Mouse (Mus musculus) neural tube, embryonic 13.5 days (tissue): ENCODE data around the gene Prr36. TPM values are rescaled to one million over a fixed set of nuclear protein-coding genes. Genes with fewer than 3 reads are reported as not detected.

Experiments
- ATAC-seq: fragments of 200-750 bp; cut with Nextera tagmentation; 2 replicates; pipeline ENCODE4 v1.8.0; 2017; ENCODE audit warnings: low read depth, mild to moderate bottlenecking, moderate TSS enrichment, moderate library complexity
- H3K27ac ChIP-seq: fragments of 300-500 bp; sonication (generic); replicated peaks from 2 replicates; pipeline ENCODE4 v1.5.1; 2015; ENCODE audit warnings: moderate library complexity, mild to moderate bottlenecking, inconsistent platforms
- H3K27me3 ChIP-seq: fragments of 300-500 bp; sonication (generic); 2 replicates; pipeline ENCODE4 v1.6.1; 2015; ENCODE audit warnings: mild to moderate bottlenecking, inconsistent platforms
- H3K36me3 ChIP-seq: fragments of 300-500 bp; sonication (generic); 2 replicates; pipeline ENCODE4 v1.6.1; 2015; ENCODE audit warnings: mild to moderate bottlenecking, inconsistent platforms
- H3K4me1 ChIP-seq: fragments of 300-500 bp; sonication (generic); replicated peaks from 2 replicates; pipeline ENCODE4 v1.6.1; 2015; ENCODE audit warnings: inconsistent platforms
- H3K4me2 ChIP-seq: fragments of 300-500 bp; sonication (generic); 2 replicates; pipeline ENCODE4 v1.6.1; 2015; ENCODE audit warnings: inconsistent platforms, mild to moderate bottlenecking, moderate library complexity
- H3K4me3 ChIP-seq: fragments of 300-500 bp; sonication (generic); 2 replicates; pipeline ENCODE4 v1.5.1; 2015; ENCODE audit warnings: mild to moderate bottlenecking, inconsistent platforms
- H3K9ac ChIP-seq: fragments of 300-500 bp; sonication (generic); 2 replicates; pipeline ENCODE4 v1.6.1; 2015; ENCODE audit warnings: moderate library complexity, mild to moderate bottlenecking, inconsistent platforms
- H3K9me3 ChIP-seq: fragments of 300-500 bp; sonication (generic); 2 replicates; pipeline ENCODE4 v1.6.1; 2016; ENCODE audit warnings: inconsistent platforms
- WGBS: fragments of 180-500 bp; shearing (Covaris S2); methylation state at CpG from one replicate; pipeline ENCODE4 v1.1.7; 2015; 5-methylcytosine and 5-hydroxymethylcytosine counted together
- polyA plus RNA-seq: library from polyadenylated mRNA; unstranded; fragments of >200 nt; fragmentation: Nextera tagmentation; extraction: Ambion mirVana; gene quantifications from 2 replicates; pipeline ENCODE4 v1.2.1, GENCODE M21; 2015

The Prr36 gene
- polyA plus RNA-seq, 1 experiment from 2014 or later: 41.1 TPM

GRCm38 (mm10) chr8:4252934-4253841 is 35.9 kb upstream of the Prr36 start, which contains the start of gene Snapc2:
Gene Snapc2, plus strand, starts transcription at chr8:4253080.
- Histone ChIP-seq H3K27me3 (no peaks in the 10 kb centered on the region), H3K4me3 (peak within 1 kb of the TSS; percentile 85), H3K4me2 (peak within 1 kb of the TSS; percentile 63), H3K4me1 (peaks cover 60% of the 10 kb centered on the region), H3K9ac (peak within 1 kb of the TSS; percentile 90), H3K27ac (peak within 1 kb of the TSS; percentile 95), H3K9me3 (no peaks in the 10 kb centered on the region), H3K36me3 (peaks cover 49% of the 10 kb centered on the region)
- ATAC-seq: peak; percentile 88
- WGBS: 1% methylated on average over 69 of the region's 69 CpGs

DNA sequence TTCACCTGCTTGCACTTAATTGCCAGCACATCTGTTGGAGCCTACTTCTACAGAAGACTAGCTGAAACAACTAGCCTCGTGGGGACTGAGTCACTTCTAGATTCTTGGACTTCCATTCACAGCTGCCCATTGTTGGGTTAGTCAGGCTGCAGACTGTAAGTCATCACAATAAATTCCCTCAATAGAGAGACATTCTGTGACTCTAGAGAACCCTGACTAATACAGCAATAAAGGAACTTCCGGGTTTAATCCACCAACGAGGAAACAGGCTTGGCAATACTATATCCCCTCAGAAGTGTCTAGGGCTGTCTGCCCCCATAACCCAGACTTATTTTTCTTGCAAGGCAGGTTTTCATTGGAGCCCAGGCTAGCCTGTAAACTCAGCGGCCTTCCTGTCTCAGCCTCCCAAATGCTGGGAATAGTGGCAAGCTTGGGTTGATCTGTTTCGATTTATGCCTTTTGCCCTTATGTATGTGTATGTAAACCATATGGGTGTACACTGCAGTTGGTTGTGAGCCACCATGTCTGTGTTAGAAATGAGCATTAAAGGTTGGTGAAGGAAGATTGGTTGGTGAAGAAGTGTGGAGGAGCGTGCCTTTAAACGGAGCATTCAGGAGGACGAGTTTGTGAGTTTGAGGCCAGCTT is 35.0 kb upstream of the Prr36 start:
- Histone ChIP-seq H3K9ac (peak overlapping the region; percentile 90), H3K4me3 (peak overlapping the region; percentile 85), H3K27ac (peak overlapping the region; percentile 95), H3K4me2 (peak overlapping the region; percentile 63), H3K9me3 (no peaks in the 10 kb centered on the region), H3K36me3 (peaks cover 58% of the 10 kb centered on the region), H3K27me3 (no peaks in the 10 kb centered on the region), H3K4me1 (peaks cover 51% of the 10 kb centered on the region)
- WGBS: 46% methylated on average over 8 of the region's 8 CpGs
- ATAC-seq: peak; percentile 0; the same call in 1 of the 2 replicates

DNA sequence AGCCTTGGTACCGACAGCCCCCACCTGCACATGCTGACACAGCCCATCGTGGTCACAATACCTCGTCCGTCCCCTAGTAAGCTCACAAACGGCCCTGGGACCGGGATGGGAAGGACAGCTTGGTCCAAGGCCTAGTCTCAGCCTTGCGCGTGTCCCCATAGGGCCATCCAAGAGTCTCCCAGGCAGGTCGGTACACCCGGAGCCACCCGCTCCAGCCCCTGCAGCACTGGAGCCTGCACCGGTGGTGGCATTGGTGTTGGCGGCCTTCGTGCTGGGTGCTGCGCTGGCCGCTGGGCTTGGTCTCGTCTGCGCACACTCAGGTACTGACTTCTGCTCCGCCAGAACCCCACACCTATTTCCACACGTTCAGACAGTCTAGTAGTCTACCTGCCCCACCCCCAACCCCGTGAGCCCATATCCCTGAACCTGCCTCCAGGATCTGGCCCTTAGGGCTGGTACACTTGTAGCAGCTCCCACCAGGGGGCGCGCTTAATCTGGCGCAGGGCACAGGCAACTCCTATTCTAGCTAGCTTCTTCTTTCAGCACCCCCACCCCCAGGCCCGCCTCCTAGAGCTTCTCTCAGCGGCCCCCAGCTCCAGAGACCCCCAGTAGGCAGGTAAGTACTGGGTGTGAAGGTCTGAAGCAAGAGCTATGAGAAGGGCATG is 33.2 kb upstream of the Prr36 start:
- H3K9me3 ChIP-seq: no peaks in the 10 kb centered on the region
- no peak overlapping the region for H3K4me2 ChIP-seq
- no peak overlapping the region for H3K27ac ChIP-seq
- H3K9ac ChIP-seq: peak overlapping the region; percentile 22; the same call in 1 of the 2 replicates
- peaks cover 37% of the 10 kb centered on the region for H3K4me1 ChIP-seq
- ATAC-seq: no peak
- WGBS: 29% methylated on average over 26 of the region's 26 CpGs
- no peaks in the 10 kb centered on the region for H3K27me3 ChIP-seq
- H3K36me3 ChIP-seq: peaks cover 58% of the 10 kb centered on the region
- no peak overlapping the region for H3K4me3 ChIP-seq

DNA sequence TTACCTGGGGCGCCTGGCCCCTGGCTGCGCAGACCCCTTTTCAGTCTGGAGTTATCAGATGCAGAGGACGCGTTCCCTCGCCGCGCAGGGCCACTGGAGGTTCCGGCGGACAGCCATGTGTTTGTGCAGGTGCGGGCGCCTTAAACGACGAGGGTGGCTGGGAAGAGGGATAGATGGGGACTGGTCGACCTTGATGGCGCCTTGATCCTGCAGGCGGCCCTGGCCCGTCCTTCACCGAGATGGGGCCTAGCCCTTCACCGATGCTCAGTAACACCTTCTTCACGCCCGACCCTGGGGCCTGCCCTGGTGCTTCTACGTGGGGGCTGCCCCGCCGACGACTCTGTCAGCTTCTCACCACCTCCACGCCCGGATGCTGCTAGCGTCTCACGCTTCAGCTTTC is 32.0 kb upstream of the Prr36 start:
- Histone ChIP-seq H3K4me2 (no peak overlapping the region), H3K9ac (0 out of 2 replicates have a peak overlapping the region, but pooled peaks have one; percentile 23), H3K27ac (no peak overlapping the region), H3K9me3 (no peaks in the 10 kb centered on the region), H3K4me1 (peaks cover 29% of the 10 kb centered on the region), H3K4me3 (no peak overlapping the region), H3K36me3 (peaks cover 58% of the 10 kb centered on the region), H3K27me3 (no peaks in the 10 kb centered on the region)
- ATAC-seq: no peak
- WGBS: 16% methylated on average over 29 of the region's 29 CpGs

- Histone ChIP-seq H3K36me3 (peaks cover 70% of the 10 kb centered on the region), H3K27me3 (no peaks in the 10 kb centered on the region), H3K4me1 (peaks cover 21% of the 10 kb centered on the region), H3K4me2 (no peak within 1 kb of the TSS), H3K9me3 (no peaks in the 10 kb centered on the region), H3K27ac (no peak within 1 kb of the TSS), H3K9ac (0 out of 2 replicates have a peak within 1 kb of the TSS, but pooled peaks have one; percentile 23), H3K4me3 (no peak within 1 kb of the TSS)
- ATAC-seq: no peak
- WGBS: 79% methylated on average over 15 of the region's 15 CpGs
These were observed 30.8 kb upstream of the Prr36 start, which contains the start of gene Tgfbr3l for GRCm38 (mm10) chr8:4247951-4248540. Gene Tgfbr3l, plus strand, starts transcription at chr8:4248214.

GRCm38 (mm10) chr8:4247241-4247640 is 30.0 kb upstream of the Prr36 start:
- 91% methylated on average over 8 of the region's 8 CpGs for WGBS
- peaks cover 78% of the 10 kb centered on the region for H3K36me3 ChIP-seq
- H3K27ac ChIP-seq: no peak overlapping the region
- H3K4me1 ChIP-seq: peaks cover 17% of the 10 kb centered on the region
- H3K9ac ChIP-seq: no peak overlapping the region
- no peaks in the 10 kb centered on the region for H3K9me3 ChIP-seq
- no peaks in the 10 kb centered on the region for H3K27me3 ChIP-seq
- H3K4me2 ChIP-seq: no peak overlapping the region
- no peak for ATAC-seq
- H3K4me3 ChIP-seq: no peak overlapping the region

GRCm38 (mm10) chr8:4245737-4246136 is 28.5 kb upstream of the Prr36 start:
- Histone ChIP-seq H3K4me2 (no peak overlapping the region), H3K27ac (no peak overlapping the region), H3K4me1 (peaks cover 17% of the 10 kb centered on the region), H3K4me3 (no peak overlapping the region), H3K27me3 (no peaks in the 10 kb centered on the region), H3K9me3 (no peaks in the 10 kb centered on the region), H3K9ac (no peak overlapping the region), H3K36me3 (peaks cover 90% of the 10 kb centered on the region)
- 82% methylated on average over 13 of the region's 13 CpGs for WGBS
- no peak for ATAC-seq

GRCm38 (mm10) chr8:4245061-4245460 is 27.8 kb upstream of the Prr36 start:
- peaks cover 20% of the 10 kb centered on the region for H3K4me1 ChIP-seq
- ATAC-seq: no peak
- H3K9ac ChIP-seq: no peak overlapping the region
- H3K27me3 ChIP-seq: no peaks in the 10 kb centered on the region
- H3K4me3 ChIP-seq: no peak overlapping the region
- H3K4me2 ChIP-seq: no peak overlapping the region
- H3K27ac ChIP-seq: no peak overlapping the region
- H3K9me3 ChIP-seq: no peaks in the 10 kb centered on the region
- WGBS: 96% methylated on average over 5 of the region's 5 CpGs
- H3K36me3 ChIP-seq: peaks cover 93% of the 10 kb centered on the region

DNA sequence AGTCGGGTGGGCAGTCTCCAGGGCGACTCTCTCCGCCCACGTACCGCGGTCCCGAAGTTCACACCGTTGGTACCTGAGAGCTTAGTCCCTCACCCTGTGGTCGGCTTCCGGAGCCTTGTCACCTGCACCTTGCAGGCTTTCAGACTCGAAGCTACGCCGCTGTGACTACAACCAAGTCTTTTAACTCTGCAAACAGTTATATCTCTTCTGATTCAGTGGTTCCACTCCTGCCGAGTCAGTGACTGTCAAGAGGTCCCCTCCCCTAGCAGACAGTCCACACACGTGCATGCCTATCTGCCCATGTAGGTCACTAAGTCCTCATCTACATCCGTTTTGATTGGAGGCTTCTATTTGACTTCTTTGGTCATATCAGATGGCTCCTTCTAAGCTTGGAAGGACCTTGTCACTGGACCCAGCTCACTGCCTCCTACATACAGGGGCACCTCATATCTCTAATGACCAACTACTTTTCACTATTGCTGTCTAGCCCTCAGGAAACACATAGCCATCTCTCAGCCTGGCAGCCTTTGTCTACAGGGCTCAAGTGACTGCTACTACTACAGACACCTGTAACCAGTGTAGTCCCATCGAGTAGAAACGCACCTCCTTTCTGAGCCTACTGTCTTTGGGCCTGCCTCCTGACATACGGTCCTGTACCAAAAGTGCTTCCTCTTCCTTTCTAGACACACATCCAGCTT is 22.1 kb upstream of the Prr36 start:
- Histone ChIP-seq H3K9ac (peak overlapping the region; percentile 84), H3K4me2 (peak overlapping the region; percentile 96), H3K27me3 (no peaks in the 10 kb centered on the region), H3K36me3 (peaks cover 38% of the 10 kb centered on the region), H3K4me3 (peak overlapping the region; percentile 87), H3K4me1 (peaks cover 33% of the 10 kb centered on the region), H3K27ac (peak overlapping the region; percentile 94), H3K9me3 (no peaks in the 10 kb centered on the region)
- 14% methylated on average over 19 of the region's 19 CpGs for WGBS
- ATAC-seq: peak; percentile 51; the same call in 1 of the 2 replicates

DNA sequence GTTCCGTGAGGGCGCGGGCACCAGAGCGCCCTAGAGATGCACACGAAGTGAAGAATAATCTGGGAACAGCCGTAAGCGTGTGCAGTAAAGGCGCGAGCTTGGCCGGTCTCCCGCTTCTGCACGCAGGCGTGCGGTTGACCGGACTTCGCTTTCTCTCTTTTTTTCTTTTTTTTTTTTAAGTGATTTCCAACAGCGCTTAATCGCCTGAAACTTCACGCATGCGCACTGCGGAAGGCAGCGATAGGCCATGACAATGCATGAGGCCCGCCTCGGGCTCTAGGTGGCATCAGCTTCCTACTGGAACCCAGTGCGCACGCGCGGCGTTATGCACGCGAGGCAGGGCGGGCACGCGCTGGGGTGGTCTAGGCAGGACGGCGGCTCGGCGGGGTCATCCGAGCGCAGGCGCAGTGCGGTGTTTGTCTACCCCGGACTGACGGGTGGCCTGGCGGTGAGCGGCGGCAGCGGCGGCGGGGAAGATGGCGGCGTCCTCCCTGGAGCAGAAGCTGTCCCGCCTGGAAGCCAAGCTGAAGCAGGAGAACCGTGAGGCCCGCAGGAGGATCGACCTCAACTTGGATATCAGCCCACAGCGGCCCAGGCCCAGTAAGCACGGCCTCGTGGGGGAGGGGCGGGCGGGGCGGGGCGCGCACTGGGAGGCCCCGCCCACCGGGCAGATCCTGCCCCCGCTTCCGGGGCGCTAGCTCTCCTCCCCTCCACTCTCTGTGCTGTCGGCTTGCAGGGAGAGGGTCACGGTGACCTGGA is 21.4 kb upstream of the Prr36 start, which contains the start of the genes Map2k7 and Gm49320:
Gene Map2k7, plus strand, starts transcription at position 307 of the 759 bp plus-strand sequence.
Gene Gm49320, plus strand, starts transcription at position 432 of the 759 bp plus-strand sequence.
- Histone ChIP-seq H3K9ac (peak within 1 kb of the TSS; percentile 84), H3K4me3 (peak within 1 kb of the TSS; percentile 87), H3K4me2 (peak within 1 kb of the TSS; percentile 96), H3K27me3 (no peaks in the 10 kb centered on the region), H3K27ac (peak within 1 kb of the TSS; percentile 94), H3K9me3 (no peaks in the 10 kb centered on the region), H3K36me3 (peaks cover 31% of the 10 kb centered on the region), H3K4me1 (peaks cover 33% of the 10 kb centered on the region)
- WGBS: under 1% methylated on average over 66 of the region's 71 CpGs
- ATAC-seq: peak; percentile 94
